Mouse (Mus musculus) stomach, postnatal 0 days (tissue): ENCODE data around the gene Iqcg.

Experiments used
- CTCF ChIP-seq: IDR thresholded peaks from 2 replicates; pipeline ENCODE4 v1.5.1; 2016; ENCODE audit warnings: antibody characterized with exemption, low read depth, mild to moderate bottlenecking, moderate library complexity
- EP300 ChIP-seq: optimal IDR thresholded peaks from 2 replicates; pipeline ENCODE3; 2016; ENCODE audit warnings: antibody characterized with exemption

DNA sequence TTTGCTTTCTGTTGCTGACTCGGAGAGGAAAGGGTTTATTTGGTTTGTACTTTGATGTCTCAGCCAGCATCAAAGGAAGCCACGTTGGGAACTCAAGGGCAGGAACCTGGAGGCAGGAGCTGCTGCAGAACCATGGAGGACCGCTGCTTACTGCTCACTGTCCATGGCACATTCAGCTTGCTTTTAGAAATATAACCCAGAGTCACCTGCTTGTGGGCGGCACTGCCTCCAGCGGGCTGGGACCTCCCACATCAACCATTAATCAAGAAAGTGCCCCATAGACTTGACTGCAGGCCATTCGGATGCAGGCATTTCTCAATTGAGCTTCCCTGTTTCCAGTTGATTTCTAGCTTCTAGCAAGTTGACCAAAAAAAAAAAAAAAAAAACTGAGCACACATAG is 20.1 kb upstream of the Iqcg start:
- TF ChIP-seq EP300 (no peak), CTCF (no peak)
